Mouse (Mus musculus): ENCODE results near the gene Abhd12. TPM values are rescaled to one million over a fixed set of nuclear protein-coding genes. Genes with fewer than 3 reads are reported as not detected.

Abhd12 gene
- polyA plus RNA-seq, 1 experiment from 2014 or later = 65.8 TPM

DNA sequence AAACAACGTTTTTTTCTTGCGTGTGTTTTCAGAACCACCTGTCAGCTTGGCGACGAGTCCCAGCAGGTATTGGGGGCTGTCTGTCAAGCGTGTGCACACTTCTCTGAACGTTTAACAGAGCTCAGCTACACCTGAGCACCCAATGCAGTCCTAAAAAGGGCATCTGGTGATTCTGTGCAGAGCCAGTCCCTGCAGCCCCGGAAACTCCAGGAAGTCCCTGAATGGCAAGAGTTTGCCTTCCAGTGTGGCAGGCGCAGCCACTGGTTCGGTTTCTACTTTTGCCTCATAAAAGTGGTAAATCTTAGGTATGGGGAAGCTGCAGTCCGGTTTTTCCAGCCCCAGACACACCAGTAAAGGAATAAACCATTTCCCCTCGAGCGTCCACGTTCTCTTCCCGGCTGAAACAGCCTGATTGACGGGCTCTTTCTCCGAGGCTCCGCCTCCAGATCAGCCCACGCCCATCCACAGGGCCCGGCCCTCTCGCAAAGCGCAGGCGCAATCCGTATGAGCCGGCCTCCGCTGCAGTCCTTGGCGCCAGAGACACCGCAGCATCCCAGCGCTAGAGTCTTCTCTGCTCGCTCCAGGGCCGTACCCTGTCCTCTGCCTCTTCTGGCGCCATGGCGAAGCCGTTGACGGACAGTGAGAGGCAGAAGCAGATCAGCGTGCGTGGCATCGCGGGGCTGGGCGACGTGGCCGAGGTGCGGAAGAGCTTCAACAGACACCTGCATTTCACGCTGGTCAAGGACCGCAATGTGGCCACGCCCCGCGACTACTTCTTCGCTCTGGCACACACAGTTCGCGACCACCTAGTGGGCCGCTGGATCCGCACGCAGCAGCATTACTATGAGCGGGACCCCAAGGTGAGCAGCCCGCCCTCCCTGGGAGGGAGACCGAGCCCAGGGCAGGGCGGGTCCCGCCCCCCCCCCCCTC lies 118.0 kb downstream of the Abhd12 start, which contains the start of gene Pygb:
TSS of gene Pygb (plus strand) at position 485 of the 930 bp plus-strand sequence.
- peak; percentile 97 for ATAC-seq
- H3K36me3 ChIP-seq (ENCODE audit: poor library complexity, severe bottlenecking) = 0 out of 2 replicates have a peak, but pooled peaks cover 7% of the 10 kb centered on the region
- H3K4me3 ChIP-seq = peak within 1 kb of the TSS; percentile 87
- peak within 1 kb of the TSS; percentile 74 for H3K4me2 ChIP-seq
- H3K27ac ChIP-seq = peak within 1 kb of the TSS; percentile 41
- H3K9ac ChIP-seq = peak within 1 kb of the TSS; percentile 79
- H3K9me3 ChIP-seq (replicated peaks) = no peaks in the 10 kb centered on the region
- H3K4me1 ChIP-seq = peaks cover 27% of the 10 kb centered on the region
- H3K27me3 ChIP-seq = peaks cover 4% of the 10 kb centered on the region; the same call in 1 of the 2 replicates
- WGBS = 2% methylated on average over 57 of the region's 58 CpGs

DNA sequence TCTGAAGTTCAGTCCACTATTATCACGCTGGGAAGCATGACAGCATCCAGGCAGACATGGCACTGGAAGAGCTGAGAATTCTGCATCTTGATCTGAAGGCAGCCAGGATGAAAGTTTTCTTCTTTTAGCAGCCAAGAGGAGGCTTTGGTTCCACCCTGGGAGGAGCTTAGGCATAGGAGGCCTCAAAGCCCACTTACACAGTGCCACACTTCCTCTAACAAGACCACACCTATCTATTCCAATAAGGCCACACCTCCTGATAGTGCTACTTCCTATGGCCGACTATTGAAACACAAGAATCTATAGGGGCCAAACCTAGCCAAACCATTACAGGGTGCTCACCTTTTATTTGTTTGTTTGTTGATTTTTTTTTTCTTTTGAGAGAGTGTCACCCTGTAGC lies 121.7 kb downstream of the Abhd12 start:
- H3K27me3 ChIP-seq = peaks cover 4% of the 10 kb centered on the region; the same call in 1 of the 2 replicates
- ATAC-seq = no peak
- peaks cover 8% of the 10 kb centered on the region for H3K4me1 ChIP-seq
- H3K27ac ChIP-seq = no peak overlapping the region
- no peaks in the 10 kb centered on the region for H3K36me3 ChIP-seq (ENCODE audit: poor library complexity, severe bottlenecking)
- H3K4me2 ChIP-seq = no peak overlapping the region
- H3K4me3 ChIP-seq = no peak overlapping the region
- no peaks in the 10 kb centered on the region for H3K9me3 ChIP-seq (replicated peaks)
- WGBS = 70% methylated on average over 2 of the region's 2 CpGs
- H3K9ac ChIP-seq = no peak overlapping the region

Other genes with a start within 250 kb of the Abhd12 start
- 32.9 and 34.1 TPM in 2 replicates for gene Acss1, start 236.2 kb downstream of the Abhd12 start, polyA plus RNA-seq (2015; fragmentation: Nextera tagmentation; extraction: Ambion mirVana)
- gene Vsx1, start 215.4 kb downstream of the Abhd12 start, polyA plus RNA-seq (2015; fragmentation: Nextera tagmentation; extraction: Ambion mirVana) = 0.10 and 0.12 TPM in 2 replicates
- 30.9 and 37.3 TPM in 2 replicates for gene Entpd6, start 155.7 kb downstream of the Abhd12 start, polyA plus RNA-seq (2015; fragmentation: Nextera tagmentation; extraction: Ambion mirVana)
- gene Pygb, start 118.0 kb downstream of the Abhd12 start, polyA plus RNA-seq (2015; fragmentation: Nextera tagmentation; extraction: Ambion mirVana) = 81.0 and 84.5 TPM in 2 replicates
- 56.2 and 62.7 TPM in 2 replicates for gene Gins1, start 659 bp upstream of the Abhd12 start, polyA plus RNA-seq (2015; fragmentation: Nextera tagmentation; extraction: Ambion mirVana)
- 16.3 and 20.6 TPM in 2 replicates for gene Ninl, start 134.6 kb upstream of the Abhd12 start, polyA plus RNA-seq (2015; fragmentation: Nextera tagmentation; extraction: Ambion mirVana)
- 38.1 and 38.9 TPM in 2 replicates for gene Nanp, start 134.7 kb upstream of the Abhd12 start, polyA plus RNA-seq (2015; fragmentation: Nextera tagmentation; extraction: Ambion mirVana)
- not detected in 2 replicates for gene Gm14151, start 187.6 kb upstream of the Abhd12 start, polyA plus RNA-seq (2015; fragmentation: Nextera tagmentation; extraction: Ambion mirVana)
- gene Gm14147, start 193.5 kb upstream of the Abhd12 start, polyA plus RNA-seq (2015; fragmentation: Nextera tagmentation; extraction: Ambion mirVana) = not detected in 2 replicates

Data from forebrain, embryonic 13.5 days (tissue).